Mouse (Mus musculus) right cerebral cortex, postnatal 36 days (tissue): ENCODE measurements around the gene Disp1.

Experiments
- DNase-seq, 2 experiments: peaks; one replicate each; pipeline ENCODE4 v3.0.0; 2022; ENCODE audit warnings: low spot score in 2 of 2, mixed read lengths in 1 of 2

Gene Disp1

GRCm38 (mm10) chr1:183086843-183087242 is 134.5 kb downstream of the Disp1 start:
- peak in 1 of 2 experiments; percentile 30 for DNase-seq

GRCm38 (mm10) chr1:183084085-183085050 is 137.0 kb downstream of the Disp1 start:
- peak in 1 of 2 experiments; percentile 20 for DNase-seq

DNA sequence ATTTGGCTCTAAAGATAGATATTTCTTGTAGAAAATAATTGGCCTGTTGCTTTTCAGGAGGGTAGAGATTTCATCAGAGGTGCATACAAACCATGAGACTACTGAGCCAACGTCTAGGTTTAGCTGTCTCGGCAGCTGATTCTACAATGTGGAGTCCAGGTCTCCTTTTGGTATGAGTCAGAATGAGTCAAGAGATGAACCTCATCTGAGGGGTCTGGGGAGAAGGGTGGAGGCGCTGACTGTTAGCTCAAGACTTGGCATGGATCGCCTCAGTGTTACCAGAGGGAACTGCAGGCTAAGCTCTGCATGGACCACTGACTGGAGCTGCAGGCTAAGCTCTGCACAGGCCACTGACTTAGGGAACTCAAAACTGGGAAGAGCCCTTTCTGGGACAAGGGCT is 138.9 kb downstream of the Disp1 start:
- DNase-seq: no peak

DNA sequence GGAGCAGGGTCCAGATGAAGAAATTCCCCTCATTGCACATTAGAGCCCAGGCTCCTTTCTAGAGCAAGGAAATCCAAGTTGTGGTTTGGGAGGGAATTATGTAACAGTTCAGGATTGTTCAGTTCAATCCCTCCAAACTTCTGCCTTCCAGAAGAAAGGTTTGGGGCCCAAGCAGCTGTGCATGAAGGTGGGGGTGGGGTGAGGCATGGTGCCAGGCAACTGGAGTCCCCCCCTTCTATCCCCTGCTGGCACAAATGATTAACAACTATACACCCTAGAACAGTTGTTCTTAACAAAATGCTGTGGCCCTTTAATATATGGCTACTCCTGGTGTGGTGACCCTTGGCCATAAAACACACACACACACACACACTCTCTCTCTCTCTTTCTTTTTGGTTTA is 140.2 kb downstream of the Disp1 start:
- no peak for DNase-seq

- peak; percentile 19 to 29 for DNase-seq
Observed at GRCm38 (mm10) chr1:183075121-183075822, 146.1 kb downstream of the Disp1 start.

DNA sequence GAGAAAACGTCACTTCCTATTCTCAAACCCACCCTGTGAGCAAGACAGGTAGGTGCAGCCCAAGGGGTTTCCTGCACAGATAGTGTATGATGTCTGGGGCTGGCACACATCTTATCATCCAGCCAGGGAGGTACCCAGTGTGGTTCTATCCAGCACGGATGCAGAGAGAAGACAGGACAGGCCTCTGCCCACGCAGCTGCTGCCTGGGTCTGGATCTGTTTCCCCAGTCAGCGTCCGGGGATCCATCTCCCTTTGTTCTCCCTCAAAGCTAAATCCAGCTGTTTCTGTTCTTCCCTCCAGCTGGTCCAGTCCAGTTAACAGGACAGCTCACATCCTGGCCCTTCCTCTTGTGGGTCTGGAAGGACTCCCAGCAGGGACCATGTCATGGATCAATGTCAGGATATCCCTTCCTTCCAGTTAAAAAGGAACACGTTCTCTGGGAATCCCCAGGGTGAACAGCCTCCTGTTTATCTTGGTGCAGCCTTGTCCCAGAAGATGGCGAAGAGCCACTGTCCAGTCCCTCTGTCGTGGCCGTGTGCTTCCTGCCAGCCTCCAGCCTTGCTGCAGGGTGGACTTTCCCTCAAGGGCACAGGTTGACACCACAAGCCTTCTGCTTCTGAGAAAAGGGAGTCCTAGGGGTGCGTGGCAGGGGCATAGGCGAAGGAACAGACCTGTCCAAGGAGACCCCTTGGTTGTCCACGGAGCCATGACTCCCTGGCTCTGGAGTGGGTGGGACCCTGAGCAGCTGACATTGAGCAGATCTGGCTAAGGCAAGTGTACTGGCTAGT is 148.9 kb downstream of the Disp1 start:
- no peak for DNase-seq

GRCm38 (mm10) chr1:183069954-183070649 is 151.2 kb downstream of the Disp1 start:
- DNase-seq: no peak

- DNase-seq: no peak
Observed at GRCm38 (mm10) chr1:183067807-183068206, 153.5 kb downstream of the Disp1 start.

DNA sequence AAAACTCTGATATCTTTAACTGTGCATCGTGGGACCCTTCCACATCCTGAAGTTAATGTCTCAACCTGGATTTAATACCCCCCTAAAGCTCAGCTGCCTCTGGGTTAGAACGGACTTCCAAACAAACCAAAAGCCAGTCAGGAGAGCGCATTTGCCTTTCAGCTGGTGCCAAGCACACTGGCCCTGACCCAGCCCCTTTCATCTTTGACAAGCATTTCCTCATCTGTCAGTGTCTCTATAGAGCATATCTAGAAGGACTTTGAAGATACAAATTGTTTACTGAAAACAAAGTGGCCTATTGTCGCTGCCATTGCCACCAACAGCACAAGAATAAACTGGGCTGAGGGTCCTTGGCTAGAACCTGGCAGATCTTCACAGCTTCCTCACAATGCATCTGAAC is 154.3 kb downstream of the Disp1 start:
- DNase-seq: no peak

DNA sequence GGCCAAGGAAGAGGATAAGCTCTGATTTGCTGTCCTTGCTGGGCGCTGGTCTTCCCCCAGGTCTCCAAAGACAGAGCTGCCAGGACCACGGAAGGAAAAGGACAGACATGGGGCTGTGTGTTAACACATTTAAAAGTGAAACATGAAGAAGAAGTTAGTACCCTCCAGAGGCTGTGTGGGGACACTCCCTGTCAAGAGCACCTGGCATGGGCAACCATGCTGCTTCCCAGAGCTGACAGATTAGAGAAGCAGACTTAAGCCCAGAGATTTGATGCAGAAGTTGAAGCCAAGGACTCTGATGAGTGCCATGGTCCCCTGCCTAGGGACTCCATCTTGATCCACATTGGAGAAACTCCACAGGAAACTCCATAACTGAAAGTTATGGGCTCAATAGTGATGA is 160.7 kb downstream of the Disp1 start:
- no peak for DNase-seq

- DNase-seq: no peak
Observed at GRCm38 (mm10) chr1:183056289-183056655, 165.1 kb downstream of the Disp1 start.

- no peak for DNase-seq
Observed at GRCm38 (mm10) chr1:183055608-183056288, 165.6 kb downstream of the Disp1 start.

GRCm38 (mm10) chr1:183052663-183053062 is 168.7 kb downstream of the Disp1 start:
- no peak for DNase-seq

DNA sequence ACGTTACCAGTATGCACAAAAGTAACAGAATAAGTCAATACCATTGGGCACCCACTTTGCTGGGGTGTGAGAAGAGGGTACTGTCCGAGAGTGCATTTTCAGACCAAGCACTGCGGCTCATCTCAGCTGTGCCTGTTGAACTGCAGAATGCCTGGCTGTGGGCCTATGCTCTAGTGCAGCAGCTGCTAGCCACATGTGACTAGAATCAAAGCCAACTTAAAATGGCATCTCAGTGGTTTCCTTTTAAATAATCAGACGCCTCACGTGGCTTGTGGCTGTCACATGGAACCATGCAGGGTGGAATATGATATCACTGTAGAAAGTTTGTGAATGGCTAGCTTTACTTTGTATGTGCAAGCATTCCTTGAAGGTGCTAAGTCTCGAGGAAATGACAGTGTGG is 172.0 kb downstream of the Disp1 start:
- DNase-seq: no peak

DNA sequence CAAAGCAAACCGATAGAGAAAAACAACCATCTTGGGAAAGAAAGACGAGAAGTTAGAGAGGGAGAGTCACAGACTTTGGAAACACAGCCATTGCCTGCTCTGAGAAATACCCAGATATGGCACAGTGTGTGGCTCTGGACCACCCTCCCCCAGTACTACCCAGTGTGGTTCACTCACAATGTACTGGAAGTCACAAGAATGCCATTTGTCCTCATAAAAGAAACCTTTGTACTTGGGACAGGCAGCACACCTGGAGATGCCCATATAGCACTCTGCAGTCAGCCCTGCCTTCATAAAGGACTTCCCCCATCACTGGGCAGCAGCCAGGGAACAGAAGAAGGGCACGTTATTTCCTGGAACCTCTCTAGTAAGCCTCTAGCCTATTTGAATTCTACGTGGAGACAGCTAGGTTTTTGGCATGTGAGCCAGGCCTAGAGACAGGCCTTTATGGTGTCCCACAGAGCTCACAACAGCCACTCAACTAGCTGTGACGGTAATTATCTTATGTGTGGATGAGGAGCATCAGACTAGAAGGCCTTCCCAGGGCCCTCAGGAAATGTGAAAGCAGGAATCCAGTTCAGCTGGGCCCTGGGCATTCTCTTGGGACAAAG is 173.3 kb downstream of the Disp1 start:
- no peak for DNase-seq

- no peak for DNase-seq
Observed at GRCm38 (mm10) chr1:183047191-183047912, 174.0 kb downstream of the Disp1 start.

DNA sequence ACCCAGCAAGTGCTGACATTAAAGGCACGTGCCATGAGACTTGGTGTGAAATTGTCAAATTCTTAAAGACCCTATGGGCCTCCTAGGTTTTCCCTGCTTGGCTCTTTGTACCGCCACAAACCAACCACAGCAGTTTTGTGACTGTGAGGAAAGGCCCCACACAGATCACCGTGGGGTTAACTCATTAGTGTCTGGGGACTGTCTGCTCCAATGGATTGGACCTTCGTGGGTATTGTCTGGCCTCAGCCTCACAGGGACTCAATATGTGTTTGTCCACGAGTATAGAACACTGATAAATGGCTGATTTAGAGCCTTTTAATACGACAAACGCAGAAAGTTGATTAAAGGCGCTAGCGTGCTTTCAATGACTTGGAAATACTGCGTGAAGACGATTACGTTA is 175.2 kb downstream of the Disp1 start:
- DNase-seq: no peak

GRCm38 (mm10) chr1:183043161-183043812 is 178.0 kb downstream of the Disp1 start:
- peak; percentile 49 to 84 for DNase-seq

- no peak for DNase-seq
Observed at GRCm38 (mm10) chr1:183041703-183042102, 179.6 kb downstream of the Disp1 start.
